Mouse (Mus musculus): ENCODE measurements around the gene Ankrd33b.

- TF ChIP-seq MAFK (IDR thresholded peaks at IDR 0.05; ENCODE audit: insufficient read depth, low read depth, low read length) (no peak), ZC3H11A (IDR thresholded peaks at IDR 0.05; ENCODE audit: borderline replicate concordance, low read depth, low read length) (no peak), ZNF384 (IDR thresholded peaks at IDR 0.05; ENCODE audit: low read depth, low read length) (no peak), CHD2 (IDR thresholded peaks at IDR 0.05; ENCODE audit: low read depth, low read length) (no peak)
These were observed 7.7 kb upstream of the Ankrd33b start for GRCm38 (mm10) chr15:31375212-31375611.

Measured in ES-E14 (cell line).